Mouse (Mus musculus): ENCODE measurements around the gene Nhlrc3. TPM values are rescaled to one million over a fixed set of nuclear protein-coding genes. Genes with fewer than 3 reads are reported as not detected.

Gene Nhlrc3
- polyA plus RNA-seq, 1 experiment from 2014 or later = 10.5 TPM

- Histone ChIP-seq H3K27me3 (ENCODE audit: control insufficient read depth, insufficient read depth, low read length) (no peaks in the 10 kb centered on the region), H3K4me3 (ENCODE audit: low read depth, low read length) (no peak overlapping the region), H3K27ac (replicated peaks; ENCODE audit: low read depth, low read length) (no peak overlapping the region), H3K9ac (replicated peaks; ENCODE audit: low read length) (no peak overlapping the region), H3K9me3 (replicated peaks; ENCODE audit: control insufficient read depth, low read length) (no peaks in the 10 kb centered on the region), H3K4me1 (ENCODE audit: control insufficient read depth, insufficient read depth, low read length) (no peaks in the 10 kb centered on the region), H3K36me3 (replicated peaks; ENCODE audit: control insufficient read depth, insufficient read depth, low read depth, low read length) (no peaks in the 10 kb centered on the region), H3K4me2 (ENCODE audit: low read depth, low read length) (no peak overlapping the region)
- 93% methylated on average over 5 of the region's 5 CpGs for WGBS
- DNase-seq (ENCODE audit: low spot score) (no peak), ATAC-seq (replicated peaks; ENCODE audit: insufficient number of reproducible peaks, low FRiP score, low TSS enrichment, low read depth) (no peak)
Observed at GRCm38 (mm10) chr3:53412259-53412658, 50.9 kb downstream of the Nhlrc3 start.

GRCm38 (mm10) chr3:53410031-53410430, 53.1 kb downstream of the Nhlrc3 start:
- Histone ChIP-seq H3K27me3 (ENCODE audit: control insufficient read depth, insufficient read depth, low read length) (no peaks in the 10 kb centered on the region), H3K4me1 (ENCODE audit: control insufficient read depth, insufficient read depth, low read length) (no peaks in the 10 kb centered on the region), H3K36me3 (replicated peaks; ENCODE audit: control insufficient read depth, insufficient read depth, low read depth, low read length) (no peaks in the 10 kb centered on the region), H3K4me2 (ENCODE audit: low read depth, low read length) (no peak overlapping the region), H3K9me3 (replicated peaks; ENCODE audit: control insufficient read depth, low read length) (no peaks in the 10 kb centered on the region), H3K9ac (replicated peaks; ENCODE audit: low read length) (no peak overlapping the region), H3K27ac (replicated peaks; ENCODE audit: low read depth, low read length) (no peak overlapping the region), H3K4me3 (ENCODE audit: low read depth, low read length) (no peak overlapping the region)
- no peak for ATAC-seq (replicated peaks; ENCODE audit: insufficient number of reproducible peaks, low FRiP score, low TSS enrichment, low read depth)
- no peak for DNase-seq (ENCODE audit: low spot score)
- 58% methylated on average over 6 of the region's 6 CpGs for WGBS

DNA sequence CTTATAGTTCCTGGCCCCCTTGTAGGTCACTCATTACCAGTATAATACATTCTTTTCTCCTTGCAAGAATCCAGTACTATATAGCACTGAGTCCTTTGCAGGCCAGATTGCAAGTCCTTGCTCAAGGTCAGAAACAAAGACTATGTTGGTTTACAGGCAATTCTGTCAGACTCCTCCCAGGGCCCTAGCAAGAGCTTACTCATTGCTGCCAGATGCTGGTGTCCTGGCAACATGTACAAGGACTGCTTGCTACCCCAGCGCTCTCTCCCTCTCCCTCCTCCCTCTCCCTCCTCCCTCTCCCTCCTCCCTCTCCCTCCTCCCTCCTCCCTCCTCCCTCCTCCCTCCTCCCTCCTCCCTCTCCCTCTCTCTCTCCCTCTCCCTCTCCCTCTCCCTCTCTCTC, 56.0 kb downstream of the Nhlrc3 start:
- no peaks in the 10 kb centered on the region for H3K27me3 ChIP-seq (ENCODE audit: control insufficient read depth, insufficient read depth, low read length)
- ATAC-seq (replicated peaks; ENCODE audit: insufficient number of reproducible peaks, low FRiP score, low TSS enrichment, low read depth) (no peak), DNase-seq (ENCODE audit: low spot score) (no peak)
- 20% methylated on average over 1 of the region's 1 CpGs for WGBS
- H3K4me2 ChIP-seq (ENCODE audit: low read depth, low read length) = no peak overlapping the region
- no peaks in the 10 kb centered on the region for H3K36me3 ChIP-seq (replicated peaks; ENCODE audit: control insufficient read depth, insufficient read depth, low read depth, low read length)
- no peak overlapping the region for H3K9ac ChIP-seq (replicated peaks; ENCODE audit: low read length)
- H3K27ac ChIP-seq (replicated peaks; ENCODE audit: low read depth, low read length) = no peak overlapping the region
- no peak overlapping the region for H3K4me3 ChIP-seq (ENCODE audit: low read depth, low read length)
- H3K4me1 ChIP-seq (ENCODE audit: control insufficient read depth, insufficient read depth, low read length) = no peaks in the 10 kb centered on the region
- H3K9me3 ChIP-seq (replicated peaks; ENCODE audit: control insufficient read depth, low read length) = no peaks in the 10 kb centered on the region

Other genes starting within 250 kb of the Nhlrc3 start
- gene Proser1, start 334 bp upstream of the Nhlrc3 start, polyA plus RNA-seq (2014; fragmentation: Nextera tagmentation; extraction: Ambion mirVana) = 19.5 and 21.4 TPM in 2 replicates
- gene Stoml3, start 25.3 kb upstream of the Nhlrc3 start, polyA plus RNA-seq (2014; fragmentation: Nextera tagmentation; extraction: Ambion mirVana) = 0.20 TPM in 1 of 2 replicates, not detected in the other
- gene Frem2, start 194.0 kb upstream of the Nhlrc3 start, polyA plus RNA-seq (2014; fragmentation: Nextera tagmentation; extraction: Ambion mirVana) = 4.4 and 4.7 TPM in 2 replicates

Data from embryonic facial prominence, embryonic 11.5 days (tissue).